8 mouse cellular contexts compared by ENCODE assay signal in the genomic region with DNA sequence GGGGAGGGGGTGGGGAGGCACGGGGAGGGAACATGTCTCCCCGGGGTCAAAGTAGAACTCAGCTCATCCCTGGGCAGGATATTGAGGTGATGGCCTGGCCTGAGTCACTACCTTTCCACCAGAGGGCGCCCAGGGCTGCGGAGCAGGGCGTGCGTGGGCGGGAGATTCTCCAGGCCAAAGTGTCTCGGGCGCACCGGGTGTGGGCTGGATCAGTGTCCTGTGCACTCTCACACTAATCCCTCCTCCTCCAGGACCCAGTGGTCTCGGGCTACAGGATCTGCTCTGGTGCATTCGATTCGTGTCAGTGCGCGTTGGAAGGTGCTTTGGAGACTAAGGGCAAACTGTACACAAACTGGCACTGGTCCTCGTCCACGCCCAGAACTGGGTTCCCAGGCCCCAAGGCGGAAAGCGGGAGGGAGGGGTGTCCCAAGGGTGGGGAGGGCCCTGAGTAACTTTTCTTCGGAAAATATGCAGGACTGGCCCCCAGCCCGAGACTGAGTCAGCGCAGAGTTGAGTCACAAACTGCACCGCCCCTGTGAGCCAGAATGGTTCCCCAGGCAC. TPM values are rescaled to one million over a fixed set of nuclear protein-coding genes. Genes with fewer than 3 reads are reported as not detected.
DNase-seq lines count a peak whose midpoint lies in the region; ATAC-seq lines count a peak whose summit lies in the region.

No protein-coding gene starts in this region.

- 0 out of 2 replicates have a peak, but pooled peaks cover 2% of the 10 kb centered on the region for H3K36me3 ChIP-seq in hindbrain, embryonic 16.5 days (ENCODE audit: control insufficient read depth, insufficient read depth, low read length)
- H3K36me3 ChIP-seq in macrophage (ENCODE audit: inconsistent target): peaks cover 10% of the 10 kb centered on the region; the same call in 1 of the 2 replicates

- H3K27me3 ChIP-seq in hindbrain, embryonic 16.5 days (replicated peaks; ENCODE audit: control insufficient read depth, insufficient read depth, low read length): no peaks in the 10 kb centered on the region

- DNase-seq in ZHBTc4 (ENCODE audit: low read depth, low spot score): peak; percentile 96
- peak; percentile 88 to 90 for DNase-seq in gastrocnemius, adult 8-10 months (ENCODE audit: low spot score in 2 of 2)
- DNase-seq in left cerebral cortex, adult 18-20 months (ENCODE audit: low spot score in 2 of 2): peak; percentile 71 to 72
- DNase-seq in retina, postnatal 7 days (ENCODE audit: low read depth, low spot score): peak; percentile 70
- peak; percentile 83 to 90 for DNase-seq in urinary bladder, adult 18-20 months (ENCODE audit: low spot score in 2 of 2)

- H3K9ac ChIP-seq in hindbrain, embryonic 16.5 days (ENCODE audit: low read depth, low read length): peak overlapping the region; percentile 57

- peaks cover 21% of the 10 kb centered on the region for H3K79me2 ChIP-seq in macrophage (ENCODE audit: inconsistent target)

- peaks cover 17% of the 10 kb centered on the region for H3K4me1 ChIP-seq in hindbrain, embryonic 16.5 days (ENCODE audit: control insufficient read depth, insufficient read depth, low read depth, low read length)

- H3K4me2 ChIP-seq in hindbrain, embryonic 16.5 days (ENCODE audit: low read length): peak overlapping the region; percentile 53

- no peak overlapping the region for H3K27ac ChIP-seq in hindbrain, embryonic 16.5 days (ENCODE audit: low read depth, low read length)
- no peak overlapping the region for H3K27ac ChIP-seq in macrophage

- H3K4me3 ChIP-seq in hindbrain, embryonic 16.5 days (ENCODE audit: low read length): peak overlapping the region; percentile 9; the same call in 1 of the 2 replicates
- peak overlapping the region; percentile 8; the same call in 1 of the 2 replicates for H3K4me3 ChIP-seq in macrophage (ENCODE audit: inconsistent target)

- 4% methylated on average over 23 of the region's 23 CpGs for WGBS in hindbrain, embryonic 16.5 days
- 1% methylated on average over 21 of the region's 23 CpGs for WGBS in macrophage (ENCODE audit: missing documents)

- H3K9me3 ChIP-seq in hindbrain, embryonic 16.5 days (ENCODE audit: control insufficient read depth, low read length): no peaks in the 10 kb centered on the region; the same call in 1 of the 2 replicates

- peak; percentile 59 for ATAC-seq in common myeloid progenitor, adult 5-6 weeks (replicated peaks; ENCODE audit: low read depth, poor library complexity, severe bottlenecking)
- no peak for ATAC-seq in hindbrain, embryonic 16.5 days

RNA-seq across cellular contexts. Expression of a gene that starts 2.6 kb away (rescaled TPM):
- total RNA-seq in common myeloid progenitor, adult 5-6 weeks (2017): 458 and 478 TPM in 2 replicates
- total RNA-seq in gastrocnemius, adult 8-10 months (2022): 10 to 100 TPM; 76.2 to 96.3 (median 82.3) TPM
- polyA plus RNA-seq in hindbrain, embryonic 16.5 days (2015; fragmentation: Nextera tagmentation; extraction: Ambion mirVana): 104 and 111 TPM in 2 replicates
- 100 to 1,000 TPM; 116 to 129 TPM for total RNA-seq in left cerebral cortex, adult 18-20 months (2021)
- 10 to 100 TPM; 18.8 to 62.8 (median 31.4) TPM for total RNA-seq in macrophage (2018; cell fraction: chromatin; rRNA removed)
- 100 to 1,000 TPM in 10 of 26 experiments, 10 to 100 TPM in 16; 76.7 to 132 (median 96.0) TPM for total RNA-seq in macrophage (2018; cell fraction: cytosol; rRNA removed)
- total RNA-seq in macrophage (2018; cell fraction: nucleus; rRNA removed): 10 to 100 TPM; 24.6 to 58.1 (median 43.6) TPM
- 77.7 to 125 TPM (median 94.2 TPM) in 3 replicates for polyA plus RNA-seq in macrophage (2018)

RNA-seq across cellular contexts. Expression of a gene that starts 18.9 kb away (rescaled TPM):
- total RNA-seq in common myeloid progenitor, adult 5-6 weeks (2017): 1.0 and 1.9 TPM in 2 replicates
- total RNA-seq in gastrocnemius, adult 8-10 months (2022): 10 to 100 TPM; 23.7 to 32.7 (median 28.2) TPM
- 5.6 and 9.5 TPM in 2 replicates for polyA plus RNA-seq in hindbrain, embryonic 16.5 days (2015; fragmentation: Nextera tagmentation; extraction: Ambion mirVana)
- 1 to 10 TPM; 4.5 to 6.1 TPM for total RNA-seq in left cerebral cortex, adult 18-20 months (2021)
- 10 to 100 TPM in 1 of 26 experiments, under 1 TPM in 4, not detected in 21; 0.21 to 10.3 (median 0.29) TPM for total RNA-seq in macrophage (2018; cell fraction: chromatin; rRNA removed)
- total RNA-seq in macrophage (2018; cell fraction: cytosol; rRNA removed): under 1 TPM in 8 of 26 experiments, not detected in 18; 0.03 to 0.05 (median 0.04) TPM
- total RNA-seq in macrophage (2018; cell fraction: nucleus; rRNA removed): 1 to 10 TPM in 1 of 26 experiments, under 1 TPM in 5, not detected in 20; 0.11 to 2.1 (median 0.12) TPM
- 0.04 to 0.12 TPM in 2 of 3 replicates, not detected in the other for polyA plus RNA-seq in macrophage (2018)

RNA-seq across cellular contexts. Expression of a gene that starts 26.3 kb away (rescaled TPM):
- total RNA-seq in common myeloid progenitor, adult 5-6 weeks (2017): 42.3 and 56.5 TPM in 2 replicates
- total RNA-seq in gastrocnemius, adult 8-10 months (2022): 1,000 to 10,000 TPM; 1,735 to 2,070 (median 1,829) TPM
- polyA plus RNA-seq in hindbrain, embryonic 16.5 days (2015; fragmentation: Nextera tagmentation; extraction: Ambion mirVana): 1,540 and 1,671 TPM in 2 replicates
- 1,000 to 10,000 TPM; 1,080 TPM for total RNA-seq in left cerebral cortex, adult 18-20 months (2021)
- total RNA-seq in macrophage (2018; cell fraction: chromatin; rRNA removed): 100 to 1,000 TPM in 7 of 26 experiments, 10 to 100 TPM in 19; 10.2 to 133 (median 72.8) TPM
- 1,000 to 10,000 TPM in 7 of 26 experiments, 100 to 1,000 TPM in 19; 301 to 1,193 (median 628) TPM for total RNA-seq in macrophage (2018; cell fraction: cytosol; rRNA removed)
- 100 to 1,000 TPM in 18 of 26 experiments, 10 to 100 TPM in 8; 45.8 to 468 (median 200) TPM for total RNA-seq in macrophage (2018; cell fraction: nucleus; rRNA removed)
- polyA plus RNA-seq in macrophage (2018): 198 to 402 TPM (median 262 TPM) in 3 replicates

Comparison
In these comparisons a context has a peak if more than half of its experiments do, and no peak if none do; other contexts are left out.
1. RNA of a gene that starts 26.3 kb away (total RNA-seq): 1,735 to 2,070 TPM in gastrocnemius, adult 8-10 months and 1,080 TPM in left cerebral cortex, adult 18-20 months; 42.3 to 56.5 TPM in common myeloid progenitor, adult 5-6 weeks; every median in the first group is over 10 times any median in the second.
2. Peak in every context shown above with its lines, with median percentiles within 50 percentile points of each other: DNase-seq.